Mouse (Mus musculus): ENCODE data around the gene Cass4. TPM values are rescaled to one million over a fixed set of nuclear protein-coding genes. Genes with fewer than 3 reads are reported as not detected.

Cass4 gene
- polyA plus RNA-seq, 1 experiment from 2014 or later = 0.26 TPM

DNA sequence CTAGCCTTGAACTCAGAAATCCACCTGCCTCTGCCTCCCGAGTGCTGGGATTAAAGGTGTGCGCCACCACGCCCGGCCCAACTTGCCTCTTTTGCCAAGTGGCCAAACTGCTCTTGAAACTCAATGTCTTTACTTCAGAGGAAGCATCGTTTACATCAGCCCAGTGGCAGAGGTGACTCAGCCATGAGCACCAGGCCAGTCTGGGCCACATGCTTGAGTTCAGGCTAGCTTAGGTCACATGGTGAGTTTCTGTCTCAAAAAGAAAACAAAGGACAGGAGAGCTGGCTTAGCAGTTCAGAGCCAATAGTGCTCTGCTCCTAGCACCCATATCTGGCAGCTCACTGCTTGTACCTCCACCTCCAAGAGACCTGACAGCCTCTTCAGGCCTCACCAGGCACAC lies 73.6 kb downstream of the Cass4 start:
- Histone ChIP-seq H3K27ac (no peak overlapping the region), H3K4me3 (no peak overlapping the region), H3K4me2 (no peak overlapping the region), H3K9me3 (replicated peaks) (no peaks in the 10 kb centered on the region), H3K4me1 (replicated peaks) (no peaks in the 10 kb centered on the region), H3K9ac (no peak overlapping the region), H3K27me3 (no peaks in the 10 kb centered on the region), H3K36me3 (peaks cover 59% of the 10 kb centered on the region)
- whole genome bisulfite sequencing = 86% methylated on average over 5 of the region's 5 CpGs
- ATAC-seq (replicated peaks; ENCODE audit: insufficient number of reproducible peaks, insufficient read depth, low FRiP score, low read depth) = no peak

DNA sequence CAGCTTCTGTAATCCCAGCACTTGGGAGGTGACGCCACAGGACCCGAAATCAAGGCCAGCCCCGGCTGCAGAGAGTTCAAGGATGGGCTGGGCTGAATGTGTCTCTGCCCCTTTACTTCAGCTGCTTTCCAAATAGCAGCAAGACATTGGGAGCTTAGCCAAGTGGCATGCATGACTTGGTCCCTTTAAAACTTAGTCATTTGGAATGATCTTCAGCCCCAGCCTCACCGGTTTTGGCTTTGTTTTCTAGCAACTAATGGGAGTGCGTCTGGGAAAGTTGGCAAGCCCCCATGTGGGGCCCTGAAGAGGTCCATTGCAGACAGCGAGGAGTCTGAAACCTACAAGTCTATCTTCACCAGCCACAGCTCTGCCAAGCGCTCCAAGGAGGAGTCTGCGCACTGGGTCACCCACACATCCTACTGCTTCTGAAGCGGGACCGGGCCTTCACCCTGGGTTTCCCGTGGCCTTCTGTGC lies 74.8 kb downstream of the Cass4 start:
- Histone ChIP-seq H3K4me1 (replicated peaks) (peaks cover 2% of the 10 kb centered on the region), H3K9me3 (replicated peaks) (no peaks in the 10 kb centered on the region), H3K36me3 (peaks cover 56% of the 10 kb centered on the region), H3K4me2 (no peak overlapping the region), H3K27ac (no peak overlapping the region), H3K9ac (no peak overlapping the region), H3K27me3 (no peaks in the 10 kb centered on the region), H3K4me3 (no peak overlapping the region)
- WGBS = 76% methylated on average over 11 of the region's 11 CpGs
- ATAC-seq (replicated peaks; ENCODE audit: insufficient number of reproducible peaks, insufficient read depth, low FRiP score, low read depth) = no peak

DNA sequence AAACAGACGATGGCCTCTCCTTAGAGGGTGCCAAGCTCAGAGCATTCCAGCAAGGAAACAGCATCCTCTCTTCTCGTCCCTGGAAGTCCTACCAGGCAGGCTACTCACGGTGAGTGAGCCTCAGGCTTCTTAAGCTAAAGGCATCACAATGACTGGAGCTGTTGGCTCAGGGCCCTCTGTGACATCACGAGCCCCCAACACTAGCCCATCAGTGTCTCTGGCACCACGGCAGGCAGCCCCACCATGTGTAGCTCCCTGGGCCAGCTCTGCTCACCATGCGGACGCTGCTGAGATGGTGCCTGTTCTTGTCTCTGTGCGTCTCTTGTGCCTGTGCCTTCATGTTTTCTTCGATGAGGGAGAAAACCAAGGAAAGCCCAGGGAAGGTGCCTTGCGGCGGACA lies 78.7 kb downstream of the Cass4 start, which contains the start of gene Fam209:
Gene Fam209, plus strand, starts transcription at position 203 of the 400 bp plus-strand sequence.
- Histone ChIP-seq H3K4me3 (no peak within 1 kb of the TSS), H3K27me3 (no peaks in the 10 kb centered on the region), H3K36me3 (peaks cover 26% of the 10 kb centered on the region), H3K9ac (no peak within 1 kb of the TSS), H3K4me2 (no peak within 1 kb of the TSS), H3K4me1 (replicated peaks) (peaks cover 14% of the 10 kb centered on the region), H3K9me3 (replicated peaks) (no peaks in the 10 kb centered on the region), H3K27ac (no peak within 1 kb of the TSS; the same call in 1 of the 2 replicates)
- ATAC-seq (replicated peaks; ENCODE audit: insufficient number of reproducible peaks, insufficient read depth, low FRiP score, low read depth) = no peak
- 80% methylated on average over 11 of the region's 11 CpGs for WGBS

DNA sequence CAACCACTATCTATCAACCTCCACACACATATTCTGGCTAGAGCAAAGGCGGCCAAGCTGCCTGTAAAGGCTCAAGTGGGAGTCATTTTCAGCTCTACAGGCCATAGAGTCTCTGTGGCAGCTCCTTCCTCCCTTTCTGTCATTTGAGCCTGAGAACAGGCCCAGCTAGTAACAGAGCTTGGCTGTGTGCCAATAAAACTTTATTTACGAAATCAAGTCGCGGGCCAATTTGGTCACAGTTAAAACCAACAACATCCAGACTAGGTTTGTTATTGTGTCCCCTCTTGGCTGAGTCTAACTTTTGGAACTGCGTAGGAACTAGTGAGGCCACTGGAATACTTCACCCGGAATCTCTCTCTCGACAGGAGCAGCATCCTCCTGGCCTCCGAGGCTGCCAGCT lies 80.0 kb downstream of the Cass4 start:
- 47% methylated on average over 8 of the region's 8 CpGs for WGBS
- H3K4me2 ChIP-seq = no peak overlapping the region
- no peak overlapping the region for H3K9ac ChIP-seq
- H3K4me3 ChIP-seq = no peak overlapping the region
- ATAC-seq (replicated peaks; ENCODE audit: insufficient number of reproducible peaks, insufficient read depth, low FRiP score, low read depth) = no peak
- peaks cover 14% of the 10 kb centered on the region for H3K4me1 ChIP-seq (replicated peaks)
- no peaks in the 10 kb centered on the region for H3K9me3 ChIP-seq (replicated peaks)
- H3K27me3 ChIP-seq = no peaks in the 10 kb centered on the region
- no peak overlapping the region; the same call in 1 of the 2 replicates for H3K27ac ChIP-seq
- H3K36me3 ChIP-seq = peaks cover 13% of the 10 kb centered on the region

DNA sequence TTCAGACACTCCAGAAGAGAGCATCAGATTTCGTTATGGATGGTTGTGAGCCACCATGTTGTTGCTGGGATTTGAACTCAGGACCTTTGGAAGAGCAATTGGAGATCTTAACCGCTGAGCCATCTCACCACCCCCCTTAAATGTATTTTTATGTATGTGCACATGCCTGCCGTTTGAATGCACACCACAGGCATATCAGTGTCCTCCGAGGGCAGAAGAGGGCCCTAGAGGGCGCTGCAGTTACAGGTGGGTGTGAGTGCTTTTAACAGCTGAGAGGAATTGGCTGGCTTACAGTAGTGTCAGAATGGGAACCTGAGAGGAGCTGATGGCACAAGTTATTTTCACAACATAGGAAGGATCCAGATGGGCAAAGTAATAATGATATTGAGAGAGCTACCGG lies 81.4 kb downstream of the Cass4 start:
- 28% methylated on average over 6 of the region's 6 CpGs for WGBS
- H3K9me3 ChIP-seq (replicated peaks) = no peaks in the 10 kb centered on the region

DNA sequence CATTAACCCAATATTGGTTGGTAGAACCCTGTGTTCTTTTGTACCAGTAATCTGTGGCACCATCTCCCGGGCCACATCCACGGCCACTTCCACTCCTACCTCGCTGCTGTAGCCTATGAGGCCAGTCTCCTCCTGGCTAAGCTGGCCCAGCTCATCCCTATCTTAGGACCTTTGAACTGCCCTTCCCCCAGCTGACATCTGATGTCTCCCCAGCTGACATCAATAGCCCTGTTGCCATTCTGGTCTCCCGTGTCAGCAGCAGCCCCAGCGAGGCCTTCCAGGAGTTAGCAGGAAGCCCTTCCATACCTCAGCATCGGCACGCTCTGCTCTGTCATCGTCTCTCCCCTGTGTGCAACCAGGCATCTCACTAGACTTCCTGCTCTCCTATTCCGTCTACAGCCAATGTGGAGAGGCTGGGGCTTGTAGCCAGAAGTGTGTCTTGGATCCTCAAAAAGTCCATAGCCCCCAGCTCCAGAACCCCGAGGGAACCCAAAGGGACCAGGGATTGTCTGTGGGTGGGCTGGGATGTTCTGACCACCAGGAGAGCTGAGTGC lies 83.2 kb downstream of the Cass4 start:
- Histone ChIP-seq H3K27ac (peak overlapping the region; percentile 27; the same call in 1 of the 2 replicates), H3K4me2 (peak overlapping the region; percentile 35)
- WGBS = 14% methylated on average over 10 of the region's 10 CpGs

More for the DNA sequence above, 81.4 kb downstream of the Cass4 start:
- no peak overlapping the region for H3K27ac ChIP-seq
- peaks cover 14% of the 10 kb centered on the region for H3K4me1 ChIP-seq (replicated peaks)
- H3K27me3 ChIP-seq = no peaks in the 10 kb centered on the region
- H3K4me3 ChIP-seq = no peak overlapping the region
- no peaks in the 10 kb centered on the region; the same call in 1 of the 2 replicates for H3K36me3 ChIP-seq
- no peak overlapping the region for H3K9ac ChIP-seq
- H3K4me2 ChIP-seq = no peak overlapping the region
- no peak for ATAC-seq (replicated peaks; ENCODE audit: insufficient number of reproducible peaks, insufficient read depth, low FRiP score, low read depth)

DNA sequence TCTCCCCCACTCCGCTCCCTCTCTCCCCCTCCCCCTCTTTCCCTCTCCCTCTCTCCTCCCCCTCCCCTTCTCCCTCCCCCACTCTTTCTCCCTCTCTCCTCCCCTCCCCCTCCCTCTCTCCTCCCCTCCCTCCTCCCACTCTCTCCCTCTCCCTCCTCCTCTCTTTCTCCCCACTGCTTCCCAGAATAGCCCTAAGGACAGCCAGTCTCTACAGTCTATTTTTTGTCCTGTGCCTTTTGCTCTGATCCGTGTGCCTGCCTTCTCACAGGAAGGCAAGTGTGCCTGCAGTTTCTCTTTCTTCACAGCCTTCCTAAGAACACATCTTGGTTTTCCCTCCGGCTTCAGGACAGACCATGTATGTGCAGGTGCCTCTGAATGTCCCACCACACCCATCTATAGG lies 83.8 kb downstream of the Cass4 start:
- peak overlapping the region; percentile 78 for H3K27ac ChIP-seq
- WGBS = 13% methylated on average over 3 of the region's 3 CpGs
- H3K36me3 ChIP-seq = no peaks in the 10 kb centered on the region
- no peaks in the 10 kb centered on the region for H3K27me3 ChIP-seq
- H3K4me2 ChIP-seq = peak overlapping the region; percentile 63
- peak; percentile 77 for ATAC-seq (replicated peaks; ENCODE audit: insufficient number of reproducible peaks, insufficient read depth, low FRiP score, low read depth)
- H3K9ac ChIP-seq = peak overlapping the region; percentile 54
- H3K4me1 ChIP-seq (replicated peaks) = peaks cover 14% of the 10 kb centered on the region
- H3K4me3 ChIP-seq = peak overlapping the region; percentile 47
- no peaks in the 10 kb centered on the region for H3K9me3 ChIP-seq (replicated peaks)

More for the DNA sequence above, 83.2 kb downstream of the Cass4 start:
- no peak overlapping the region for H3K9ac ChIP-seq
- H3K36me3 ChIP-seq = no peaks in the 10 kb centered on the region
- no peak overlapping the region for H3K4me3 ChIP-seq
- H3K4me1 ChIP-seq (replicated peaks) = peaks cover 14% of the 10 kb centered on the region
- 0 out of 2 replicates have a peak, but pooled peaks have one; percentile 20 for ATAC-seq (replicated peaks; ENCODE audit: insufficient number of reproducible peaks, insufficient read depth, low FRiP score, low read depth)
- no peaks in the 10 kb centered on the region for H3K27me3 ChIP-seq
- H3K9me3 ChIP-seq (replicated peaks) = no peaks in the 10 kb centered on the region

DNA sequence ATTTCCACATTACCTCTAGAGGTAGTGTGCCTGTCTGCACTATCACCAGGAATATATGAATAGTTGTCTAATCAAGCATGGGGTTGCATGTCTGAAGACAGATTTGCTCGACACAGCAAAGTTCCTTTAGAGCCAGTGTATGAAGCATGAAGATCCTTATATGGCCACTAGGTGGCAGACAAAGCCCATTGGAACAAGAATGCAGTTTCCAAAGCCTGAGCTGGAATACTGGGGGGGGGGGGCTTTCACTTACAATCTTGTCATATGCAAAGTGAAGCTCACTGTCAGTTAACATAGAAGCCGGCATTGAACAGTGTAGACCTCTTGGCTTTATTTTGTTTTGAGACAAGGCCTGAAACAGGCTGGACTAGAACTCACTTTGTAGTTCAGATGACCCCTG lies 84.3 kb downstream of the Cass4 start:
- H3K4me3 ChIP-seq = peak overlapping the region; percentile 47
- ATAC-seq (replicated peaks; ENCODE audit: insufficient number of reproducible peaks, insufficient read depth, low FRiP score, low read depth) = no peak

DNA sequence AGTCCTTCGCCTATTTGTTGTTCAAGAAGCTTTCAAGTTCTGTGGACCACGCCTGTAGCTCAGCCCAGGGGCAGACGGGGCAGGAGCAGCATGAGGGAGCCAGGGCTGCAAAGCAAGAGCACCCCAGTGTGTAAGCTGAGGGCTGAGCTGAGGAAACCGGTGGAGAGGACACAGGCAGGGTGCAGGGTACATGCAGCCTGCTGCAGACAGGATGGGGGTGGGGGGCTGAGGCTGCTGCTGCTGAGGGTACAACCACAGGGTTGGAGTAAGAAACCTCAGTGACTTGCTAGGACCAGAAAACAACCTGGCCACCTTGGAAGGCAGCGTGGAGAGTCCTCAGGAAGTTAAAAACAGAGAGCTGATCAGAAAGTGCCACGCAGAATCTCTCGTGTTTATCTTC lies 86.7 kb downstream of the Cass4 start:
- no peak overlapping the region for H3K4me3 ChIP-seq
- no peaks in the 10 kb centered on the region for H3K9me3 ChIP-seq (replicated peaks)
- no peak overlapping the region for H3K27ac ChIP-seq
- no peak for ATAC-seq (replicated peaks; ENCODE audit: insufficient number of reproducible peaks, insufficient read depth, low FRiP score, low read depth)
- no peaks in the 10 kb centered on the region for H3K27me3 ChIP-seq
- no peaks in the 10 kb centered on the region for H3K36me3 ChIP-seq
- 59% methylated on average over 7 of the region's 7 CpGs for WGBS
- H3K9ac ChIP-seq = no peak overlapping the region
- peaks cover 7% of the 10 kb centered on the region for H3K4me1 ChIP-seq (replicated peaks)
- H3K4me2 ChIP-seq = no peak overlapping the region

More for the DNA sequence above, 84.3 kb downstream of the Cass4 start:
- peaks cover 14% of the 10 kb centered on the region for H3K4me1 ChIP-seq (replicated peaks)
- no peaks in the 10 kb centered on the region for H3K36me3 ChIP-seq
- 3% methylated on average over 2 of the region's 2 CpGs for WGBS
- H3K9ac ChIP-seq = peak overlapping the region; percentile 54
- H3K27me3 ChIP-seq = no peaks in the 10 kb centered on the region
- H3K9me3 ChIP-seq (replicated peaks) = no peaks in the 10 kb centered on the region
- peak overlapping the region; percentile 78 for H3K27ac ChIP-seq
- peak overlapping the region; percentile 63 for H3K4me2 ChIP-seq

DNA sequence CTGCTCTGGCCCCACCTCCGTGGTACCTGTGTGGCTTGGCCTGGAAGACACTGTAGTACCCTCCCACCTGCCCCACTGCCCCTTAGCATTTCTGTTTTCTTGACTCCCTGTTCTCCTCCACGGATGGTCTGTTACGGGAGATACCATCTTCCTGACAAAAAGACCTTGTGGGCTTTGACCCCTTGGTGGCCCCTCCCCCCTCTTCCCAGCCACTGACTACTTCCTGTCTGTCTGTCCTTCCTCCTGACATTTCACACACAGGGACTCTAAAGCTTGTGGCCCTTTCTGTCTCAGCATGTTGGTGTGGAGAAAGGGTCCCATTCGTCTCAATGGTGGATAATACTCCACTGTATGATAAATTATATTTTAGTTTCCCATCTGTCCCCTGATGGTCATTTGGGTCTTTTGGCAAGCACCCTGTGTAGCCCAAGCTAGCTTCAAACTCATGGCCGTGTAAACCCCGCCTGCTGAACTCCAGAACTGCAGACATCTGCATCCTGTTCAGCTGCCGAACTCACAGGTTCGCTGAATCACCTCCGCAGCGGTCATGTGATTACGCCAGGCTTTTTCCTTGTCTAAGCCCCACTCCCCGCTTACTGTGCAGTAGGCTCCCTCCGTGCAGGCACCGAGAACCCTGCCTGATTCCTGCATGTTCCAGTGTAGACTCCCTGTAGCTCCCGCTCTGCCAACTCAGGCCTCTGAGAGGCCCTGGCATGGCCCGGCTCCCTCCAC lies 88.2 kb downstream of the Cass4 start:
- Histone ChIP-seq H3K27ac (no peak overlapping the region), H3K4me3 (no peak overlapping the region), H3K9me3 (replicated peaks) (no peaks in the 10 kb centered on the region), H3K36me3 (no peaks in the 10 kb centered on the region), H3K9ac (no peak overlapping the region), H3K27me3 (no peaks in the 10 kb centered on the region), H3K4me1 (replicated peaks) (peaks cover 4% of the 10 kb centered on the region), H3K4me2 (no peak overlapping the region)
- no peak for ATAC-seq (replicated peaks; ENCODE audit: insufficient number of reproducible peaks, insufficient read depth, low FRiP score, low read depth)
- WGBS = 81% methylated on average over 16 of the region's 16 CpGs

Data from heart, embryonic 15.5 days (tissue).